Comparison of ENCODE assay signal across 12 mouse cellular contexts in the genomic region with DNA sequence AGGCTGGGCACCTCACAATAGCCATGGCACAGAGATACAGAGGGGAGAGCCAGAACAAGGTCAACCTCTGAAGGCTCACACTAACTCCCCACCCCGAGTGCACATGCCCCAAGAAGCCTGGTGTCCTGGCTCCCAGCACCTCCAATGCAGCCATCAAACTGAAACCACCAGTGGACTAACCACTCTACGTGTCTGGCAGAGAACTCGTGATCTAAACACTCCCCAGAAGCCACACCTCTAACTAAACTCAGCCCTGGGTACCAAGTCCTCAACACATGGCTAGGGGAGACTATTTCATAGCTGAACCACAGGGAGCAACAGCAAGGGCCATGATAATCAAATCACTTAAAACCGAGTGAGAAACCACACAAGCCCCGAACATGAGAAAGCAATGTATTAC. TPM values are rescaled to one million over a fixed set of nuclear protein-coding genes. Genes with fewer than 3 reads are reported as not detected.
DNase-seq lines count a peak whose midpoint lies in the region; ATAC-seq and TF ChIP-seq lines count a peak whose summit lies in the region.
"Had no signal": no experiment of that assay in that cellular context is flagged by ENCODE, and none has a peak within 500 bp of the region (broad histone marks: within the 10 kb centered on the region; RNA-seq: fewer than 3 reads in every experiment).

No protein-coding gene starts in this region.

- no peak overlapping the region for H3K4me3 ChIP-seq in limb, embryonic 12.5 days (replicated peaks)
- H3K4me3 ChIP-seq in limb, embryonic 10.5 days, result no peak overlapping the region
- H3K4me3 ChIP-seq in forebrain, embryonic 10.5 days, result no peak overlapping the region
- H3K4me3 ChIP-seq in limb, embryonic 14.5 days (replicated peaks; ENCODE audit: low read length), result no peak overlapping the region
- H3K4me3 ChIP-seq: liver, embryonic 15.5 days had no signal

- H3K27ac ChIP-seq in limb, embryonic 12.5 days, result 0 out of 2 replicates have a peak overlapping the region, but pooled peaks have one; percentile 23
- H3K27ac ChIP-seq in limb, embryonic 10.5 days, result no peak overlapping the region
- peak overlapping the region; percentile 58 for H3K27ac ChIP-seq in forebrain, embryonic 10.5 days
- H3K27ac ChIP-seq in limb, embryonic 14.5 days (replicated peaks; ENCODE audit: low read depth, low read length), result no peak overlapping the region
- H3K27ac ChIP-seq: liver, embryonic 15.5 days had no signal

- H3K9ac ChIP-seq in limb, embryonic 12.5 days (replicated peaks), result no peak overlapping the region
- no peak overlapping the region for H3K9ac ChIP-seq in limb, embryonic 14.5 days (ENCODE audit: low read depth, low read length, severe bottlenecking)
- H3K9ac ChIP-seq: liver, embryonic 15.5 days had no signal

- H3K9me3 ChIP-seq in limb, embryonic 12.5 days, result no peaks in the 10 kb centered on the region
- H3K9me3 ChIP-seq in limb, embryonic 10.5 days (replicated peaks), result no peaks in the 10 kb centered on the region
- H3K9me3 ChIP-seq in forebrain, embryonic 10.5 days, result peaks cover 6% of the 10 kb centered on the region; the same call in 1 of the 2 replicates
- H3K9me3 ChIP-seq in limb, embryonic 14.5 days (ENCODE audit: control insufficient read depth, low read length), result no peaks in the 10 kb centered on the region
- H3K9me3 ChIP-seq: liver, embryonic 15.5 days had no signal

- no peak overlapping the region for H3K4me2 ChIP-seq in limb, embryonic 12.5 days
- no peak overlapping the region for H3K4me2 ChIP-seq in limb, embryonic 14.5 days (replicated peaks; ENCODE audit: low read depth, low read length, severe bottlenecking)
- H3K4me2 ChIP-seq: liver, embryonic 15.5 days had no signal

- H3K36me3 ChIP-seq in limb, embryonic 12.5 days, result no peaks in the 10 kb centered on the region
- 0 out of 2 replicates have a peak, but pooled peaks cover 4% of the 10 kb centered on the region for H3K36me3 ChIP-seq in limb, embryonic 10.5 days
- H3K36me3 ChIP-seq in forebrain, embryonic 10.5 days (replicated peaks), result peaks cover 7% of the 10 kb centered on the region
- no peaks in the 10 kb centered on the region for H3K36me3 ChIP-seq in limb, embryonic 14.5 days (ENCODE audit: control insufficient read depth, insufficient read depth, low read length)
- H3K36me3 ChIP-seq: liver, embryonic 15.5 days had no signal

- TF ChIP-seq POLR2A in limb, embryonic 14.5 days (IDR thresholded peaks at IDR 0.05; ENCODE audit: borderline replicate concordance, extremely low read depth, insufficient read depth, insufficient read length), result no peak

- no peaks in the 10 kb centered on the region for H3K27me3 ChIP-seq in limb, embryonic 12.5 days
- H3K27me3 ChIP-seq in limb, embryonic 10.5 days (ENCODE audit: low read depth, poor library complexity, severe bottlenecking), result no peaks in the 10 kb centered on the region
- no peaks in the 10 kb centered on the region for H3K27me3 ChIP-seq in forebrain, embryonic 10.5 days (ENCODE audit: poor library complexity, severe bottlenecking)
- no peaks in the 10 kb centered on the region for H3K27me3 ChIP-seq in limb, embryonic 14.5 days (ENCODE audit: control insufficient read depth, insufficient read depth, low read length)
- H3K27me3 ChIP-seq: liver, embryonic 15.5 days had no signal

- no peak for ATAC-seq in limb, embryonic 12.5 days (ENCODE audit: insufficient number of reproducible peaks, insufficient read depth, low FRiP score, low TSS enrichment, low read depth)
- peak; percentile 47 for ATAC-seq in limb, embryonic 14.5 days (ENCODE audit: low FRiP score, low read depth)

- 45% methylated on average over 5 of the region's 5 CpGs for WGBS in limb, embryonic 12.5 days
- 71% methylated on average over 5 of the region's 5 CpGs for WGBS in limb, embryonic 10.5 days
- WGBS in forebrain, embryonic 10.5 days, result 61% methylated on average over 5 of the region's 5 CpGs
- WGBS in limb, embryonic 14.5 days, result 40% methylated on average over 5 of the region's 5 CpGs

- peaks cover 28% of the 10 kb centered on the region for H3K4me1 ChIP-seq in limb, embryonic 12.5 days (replicated peaks)
- peaks cover 21% of the 10 kb centered on the region for H3K4me1 ChIP-seq in limb, embryonic 10.5 days
- H3K4me1 ChIP-seq in forebrain, embryonic 10.5 days, result peaks cover 66% of the 10 kb centered on the region
- H3K4me1 ChIP-seq in limb, embryonic 14.5 days (ENCODE audit: control insufficient read depth, insufficient read depth, low read length), result peaks cover 14% of the 10 kb centered on the region

- DNase-seq in adrenal gland, postnatal 14 days, result peak; percentile 30
- DNase-seq in adrenal gland, adult 8-10 months, result no peak
- DNase-seq in limb, embryonic 10.5 days (ENCODE audit: low spot score), result no peak
- no peak for DNase-seq in forebrain, embryonic 10.5 days (ENCODE audit: extremely low spot score, low spot score)
- DNase-seq in limb, embryonic 14.5 days (ENCODE audit: low spot score), result no peak
- DNase-seq in urinary bladder, postnatal 4 days (ENCODE audit: low spot score in 2 of 2), result no peak
- DNase-seq in right cerebral cortex, postnatal 14 days, result no peak
- DNase-seq: cerebellum, postnatal 25 days; heart, postnatal 36 days; layer of hippocampus, adult 9-11 months had no signal

RNA-seq across cellular contexts. Expression of a gene that starts 11.7 kb away (rescaled TPM):
- total RNA-seq in adrenal gland, postnatal 14 days (2021), result 16.1 and 18.3 TPM in 2 replicates
- total RNA-seq in adrenal gland, adult 8-10 months (2022), result 10 to 100 TPM; 14.7 to 23.9 (median 17.6) TPM
- polyA plus RNA-seq in limb, embryonic 12.5 days (2016; fragmentation: Nextera tagmentation; extraction: Ambion mirVana), result 20.8 and 21.4 TPM in 2 replicates
- 11.4 and 13.0 TPM in 2 replicates for polyA plus RNA-seq in limb, embryonic 10.5 days (2016; fragmentation: Nextera tagmentation; extraction: Ambion mirVana)
- 12.4 and 13.7 TPM in 2 replicates for polyA plus RNA-seq in forebrain, embryonic 10.5 days (2016; fragmentation: Nextera tagmentation; extraction: Ambion mirVana)
- 20.2 and 20.6 TPM in 2 replicates for polyA plus RNA-seq in limb, embryonic 14.5 days (2012; rRNA removed)
- polyA plus RNA-seq in limb, embryonic 14.5 days (2014; fragmentation: Nextera tagmentation; extraction: Ambion mirVana), result 15.8 and 17.9 TPM in 2 replicates

RNA-seq across cellular contexts. Expression of a gene that starts 11.8 kb away (rescaled TPM):
- total RNA-seq in adrenal gland, postnatal 14 days (2021), result 256 and 261 TPM in 2 replicates
- total RNA-seq in adrenal gland, adult 8-10 months (2022), result 100 to 1,000 TPM; 329 to 408 (median 334) TPM
- polyA plus RNA-seq in limb, embryonic 12.5 days (2016; fragmentation: Nextera tagmentation; extraction: Ambion mirVana), result 491 and 495 TPM in 2 replicates
- polyA plus RNA-seq in limb, embryonic 10.5 days (2016; fragmentation: Nextera tagmentation; extraction: Ambion mirVana), result 461 and 480 TPM in 2 replicates
- polyA plus RNA-seq in forebrain, embryonic 10.5 days (2016; fragmentation: Nextera tagmentation; extraction: Ambion mirVana), result 480 and 492 TPM in 2 replicates
- polyA plus RNA-seq in limb, embryonic 14.5 days (2012; rRNA removed), result 354 and 424 TPM in 2 replicates
- 532 and 555 TPM in 2 replicates for polyA plus RNA-seq in limb, embryonic 14.5 days (2014; fragmentation: Nextera tagmentation; extraction: Ambion mirVana)

Comparison
In these comparisons a context has a peak if more than half of its experiments do, and no peak if none do; other contexts are left out.
1. H3K27ac ChIP-seq: peak in limb, embryonic 12.5 days (single experiment) and forebrain, embryonic 10.5 days (single experiment); none in limb, embryonic 10.5 days (single experiment) and limb, embryonic 14.5 days (single experiment).